Mouse (Mus musculus) cerebellum, adult 8-10 months (tissue): ENCODE results near the gene Cdca3.
A peak's percentile ranks its signal among the peaks of the same experiment; 100 is the strongest.
"Not testable (repeated sequence)": the region's sequence is repeated elsewhere in the genome, so short reads cannot be mapped to it uniquely, and the experiment has no call there.

ENCODE experiments used
- DNase-seq: peaks from one replicate; pipeline ENCODE4 v3.0.0; 2022

The Cdca3 gene

DNA sequence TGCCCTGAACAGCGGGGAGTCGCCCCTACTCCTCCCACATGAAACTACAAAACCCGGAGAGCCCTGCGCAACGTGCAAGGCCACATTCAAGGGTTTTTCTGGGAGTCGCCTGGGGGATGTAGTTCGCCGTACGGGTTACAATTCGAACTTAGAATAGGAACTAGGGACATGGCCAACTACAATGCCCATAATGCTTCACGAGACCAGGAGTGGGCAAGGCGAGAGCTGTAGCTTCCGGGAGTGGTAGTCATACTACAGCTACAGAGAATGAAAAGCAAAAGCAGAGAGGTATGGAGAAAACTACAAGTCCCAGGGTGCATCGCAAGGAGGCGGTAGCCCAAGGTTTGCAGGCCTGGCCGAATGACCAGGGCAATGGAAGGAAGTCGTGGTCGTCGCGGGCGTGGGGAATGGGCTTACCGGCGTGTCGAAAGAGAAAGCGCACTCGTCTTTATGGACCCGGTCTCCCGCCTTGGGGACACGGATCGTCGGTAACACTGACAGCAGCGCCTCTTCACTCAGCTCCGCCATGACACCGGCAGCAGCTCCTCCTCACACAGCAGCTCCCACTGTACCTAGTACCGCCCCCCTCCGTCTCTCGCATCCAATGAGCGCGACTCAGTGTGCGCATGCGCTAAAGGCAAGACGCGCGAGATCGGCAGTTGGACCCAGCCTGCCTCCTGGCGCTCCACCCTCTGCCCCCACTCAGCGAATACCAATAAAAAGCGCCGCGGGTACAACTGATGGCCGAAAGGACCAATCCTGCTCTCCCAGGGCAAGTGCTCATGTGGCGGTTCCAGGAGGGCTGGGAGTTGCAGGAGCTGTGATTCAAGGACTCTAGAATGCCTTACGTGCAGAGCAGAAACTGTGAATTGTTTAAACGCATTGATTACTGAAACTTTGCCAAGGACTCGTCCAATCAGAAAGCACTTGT, at the start of gene Cdca3, which contains the start of gene Usp5:
Cdca3 (plus strand) TSS at position 680 of the 931 bp plus-strand sequence.
Usp5 (minus strand) TSS at position 617 of the 931 bp plus-strand sequence.
- peak; percentile 98 for DNase-seq

DNA sequence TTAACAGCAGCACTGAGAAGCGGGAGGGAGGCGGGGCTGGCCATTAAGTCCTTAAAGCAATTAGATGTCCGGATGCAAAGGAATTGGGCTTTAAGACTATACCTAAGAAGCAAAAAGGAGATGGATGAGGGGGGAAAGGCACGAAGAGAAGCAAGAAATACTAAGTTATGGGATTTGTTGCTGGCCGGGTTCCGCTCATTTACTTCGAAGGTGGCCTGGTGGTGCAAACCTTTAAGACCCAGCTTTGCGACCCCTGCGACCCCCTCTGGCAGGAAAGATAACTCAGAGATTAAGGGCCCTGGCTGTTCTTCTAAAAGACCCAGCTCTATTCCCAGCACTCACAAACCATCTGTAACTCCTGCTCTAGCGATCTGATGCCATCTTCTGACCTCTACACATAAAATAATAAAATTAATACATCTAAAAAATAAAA, 49.3 kb upstream of the Cdca3 start:
- DNase-seq, result no peak

DNA sequence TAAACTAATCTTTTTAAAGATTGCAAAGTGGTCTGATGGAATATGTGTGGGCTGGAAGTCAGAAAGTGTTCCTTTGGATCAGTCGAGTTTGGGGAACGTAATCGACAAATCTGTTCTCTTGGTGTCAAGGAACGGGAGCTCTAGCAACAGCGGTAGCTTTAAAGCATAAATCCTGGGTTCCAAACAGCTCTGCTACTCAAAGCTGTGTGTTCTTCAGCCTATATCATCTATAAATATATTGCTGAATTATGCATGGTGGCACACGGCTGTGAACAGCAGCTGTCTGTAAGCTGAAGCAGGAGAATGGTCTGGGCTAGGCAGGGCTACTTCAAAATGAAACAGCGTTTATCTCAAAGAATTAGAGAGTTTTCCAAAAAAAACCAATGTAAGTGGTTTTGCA, 48.4 kb upstream of the Cdca3 start:
- DNase-seq, result no peak

DNA sequence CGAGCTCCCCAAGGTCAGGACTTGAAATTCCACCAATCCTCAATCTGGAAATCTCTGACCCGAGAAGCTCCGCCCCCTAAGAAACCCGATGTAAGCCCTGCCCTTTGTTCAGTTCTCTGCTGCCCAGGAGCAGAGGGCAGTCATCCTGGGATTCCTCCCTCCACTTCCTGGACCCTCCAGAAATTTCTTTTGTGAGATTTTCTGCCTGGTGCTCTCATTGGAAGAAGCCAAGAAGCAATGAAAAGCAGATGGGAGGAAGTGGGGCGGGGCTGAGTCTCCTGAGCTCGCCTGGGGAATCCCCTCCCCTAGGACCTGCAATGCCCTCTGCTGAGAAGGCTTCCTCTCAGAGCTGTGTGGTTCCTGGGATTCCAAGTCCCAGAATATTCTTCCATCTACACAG, 46.9 kb upstream of the Cdca3 start:
- DNase-seq, result no peak

DNA sequence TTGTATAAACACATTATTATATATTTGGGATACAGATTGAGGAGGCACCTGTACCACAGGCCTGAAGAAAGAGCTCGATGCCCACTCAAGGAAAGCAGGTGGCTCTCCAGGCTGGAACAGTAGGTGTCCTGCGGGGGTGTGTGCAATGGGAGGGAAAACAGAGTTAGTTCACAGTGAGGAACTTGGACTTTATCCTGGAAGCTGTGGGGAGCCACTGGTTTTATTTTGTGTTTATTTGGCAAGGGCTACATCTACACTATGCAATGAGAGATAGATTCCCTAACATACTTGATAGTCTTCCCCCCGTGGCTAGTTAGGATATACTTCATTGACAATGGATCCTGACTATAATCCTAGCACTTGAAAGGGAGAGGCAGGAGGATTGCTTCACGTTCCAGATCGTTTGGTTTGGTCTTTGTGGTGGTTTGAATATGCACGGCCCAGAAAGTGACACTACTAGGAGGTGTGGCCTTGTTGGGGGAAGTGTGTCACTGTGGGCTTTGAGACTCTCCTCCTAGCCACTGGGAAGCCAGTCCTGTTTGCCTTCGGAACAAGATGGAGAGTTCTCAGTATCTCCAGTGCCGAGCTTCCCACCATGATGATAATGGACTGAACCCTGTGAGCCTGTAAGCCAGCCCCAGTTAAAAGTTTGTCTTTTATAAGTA, 42.5 kb upstream of the Cdca3 start:
- DNase-seq, result peak; percentile 86

DNA sequence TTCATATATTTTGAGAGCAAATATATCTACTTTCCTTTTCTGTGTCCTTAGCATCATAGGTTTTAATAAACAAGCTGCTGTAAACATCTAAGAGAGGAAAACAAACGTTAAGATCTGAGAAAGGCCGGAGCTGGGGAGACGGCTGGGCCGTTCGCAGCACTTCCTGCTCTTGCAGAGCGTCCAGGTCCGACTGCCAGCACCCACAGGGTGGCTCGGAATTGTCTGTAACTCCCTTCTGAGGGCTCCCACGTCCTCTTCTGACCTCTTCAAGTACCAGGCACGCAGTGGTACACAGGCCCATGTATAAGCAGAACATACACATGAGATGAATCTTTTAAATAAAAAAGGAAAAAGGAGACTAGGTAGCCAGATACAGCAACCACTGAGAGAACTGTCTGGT, 41.6 kb upstream of the Cdca3 start:
- DNase-seq, result no peak

DNA sequence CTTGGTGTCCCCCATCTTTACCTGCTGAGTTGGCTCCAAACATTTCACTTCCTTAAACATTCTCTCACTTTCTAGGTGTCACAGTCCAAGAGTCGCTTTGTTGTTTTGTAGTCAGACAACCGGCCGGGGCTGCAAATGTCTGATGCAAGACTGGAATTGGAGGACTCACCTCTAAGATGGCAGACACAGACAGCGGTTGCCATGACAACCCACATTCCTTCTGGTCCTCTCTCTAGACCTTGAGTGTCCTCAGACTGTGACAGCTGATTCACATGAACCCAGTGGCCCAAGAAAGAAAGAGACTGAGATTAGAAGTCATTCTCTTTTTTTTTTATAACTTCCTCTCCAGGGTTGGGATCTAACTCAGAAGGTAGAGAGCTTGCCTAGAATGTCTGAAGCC, 39.8 kb upstream of the Cdca3 start:
- no peak for DNase-seq

DNA sequence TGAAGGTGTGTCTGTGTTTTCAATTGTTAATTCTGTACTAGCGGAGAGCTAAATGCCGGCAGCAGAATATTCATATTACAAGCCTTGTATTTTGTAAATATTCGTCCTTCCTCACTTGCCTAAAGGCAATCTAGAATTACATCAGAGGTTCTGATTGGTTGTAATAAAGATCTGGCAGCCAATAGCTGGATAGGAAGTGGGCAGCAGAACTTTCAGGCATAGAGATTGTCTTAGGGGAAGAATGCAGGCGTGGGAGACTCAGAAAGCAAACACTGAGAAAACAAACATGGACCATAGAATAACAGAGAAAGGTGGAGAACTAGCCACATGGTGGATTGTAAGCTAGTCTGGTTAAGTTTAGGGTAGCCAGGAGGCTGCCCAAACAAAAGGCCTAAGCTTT, 39.2 kb upstream of the Cdca3 start:
- DNase-seq, result no peak

DNA sequence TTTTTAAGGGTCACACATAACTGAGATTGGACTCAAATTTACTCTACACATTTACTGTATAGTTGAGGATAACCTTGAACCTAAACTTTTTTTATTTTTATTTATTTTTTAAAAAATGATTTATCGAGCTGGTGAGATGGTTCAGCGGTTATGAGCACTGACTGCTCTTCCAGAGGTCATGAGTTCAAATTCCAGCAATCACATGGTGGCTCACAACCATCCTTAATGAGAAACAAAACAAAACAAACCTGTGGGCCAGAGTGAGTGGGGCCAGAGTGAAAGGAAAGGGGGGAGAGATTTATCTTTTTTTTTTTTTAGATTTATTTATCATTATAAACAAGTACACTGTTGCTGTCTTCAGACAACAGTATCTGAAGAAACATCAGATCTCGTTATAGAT, 37.4 kb upstream of the Cdca3 start:
- DNase-seq, result no peak

DNA sequence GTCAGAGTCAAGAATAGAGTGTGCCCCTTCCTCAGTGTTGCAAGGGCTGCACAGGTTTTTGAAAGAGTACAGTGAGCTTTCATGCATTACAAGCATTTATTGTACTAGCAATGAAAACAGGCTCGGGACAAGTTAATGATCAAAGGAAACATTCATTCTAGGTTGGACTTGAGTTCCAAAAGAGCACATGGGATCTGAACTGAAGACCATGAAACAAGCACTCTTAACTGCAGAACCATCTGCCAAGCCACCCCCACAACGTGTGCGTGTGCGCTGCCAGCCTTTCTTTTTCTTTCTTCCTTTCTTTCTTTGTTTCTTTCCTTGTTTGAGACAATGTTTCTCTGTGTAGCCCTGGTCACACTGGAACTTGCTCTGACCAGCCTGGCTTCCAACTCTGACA, 33.6 kb upstream of the Cdca3 start:
- no peak for DNase-seq

DNA sequence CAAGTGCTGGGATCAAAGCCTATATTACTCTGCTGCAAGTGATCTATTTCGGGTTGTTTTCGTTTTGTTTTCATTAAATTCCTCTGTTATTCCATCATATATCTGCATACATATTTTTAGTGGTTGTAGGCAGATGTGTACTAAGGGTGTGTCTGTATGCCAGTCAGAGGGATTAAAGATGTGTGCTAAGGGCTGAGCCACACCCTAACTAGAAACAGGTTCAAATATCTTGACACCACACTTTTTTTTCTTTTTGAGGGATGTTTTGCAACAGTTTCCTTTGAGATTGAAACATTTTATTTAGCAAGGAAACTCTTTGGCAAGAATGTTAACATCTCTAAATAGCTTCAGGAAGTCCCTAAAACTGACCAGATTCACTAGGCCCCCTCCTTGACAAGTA, 33.1 kb upstream of the Cdca3 start:
- no peak for DNase-seq

DNA sequence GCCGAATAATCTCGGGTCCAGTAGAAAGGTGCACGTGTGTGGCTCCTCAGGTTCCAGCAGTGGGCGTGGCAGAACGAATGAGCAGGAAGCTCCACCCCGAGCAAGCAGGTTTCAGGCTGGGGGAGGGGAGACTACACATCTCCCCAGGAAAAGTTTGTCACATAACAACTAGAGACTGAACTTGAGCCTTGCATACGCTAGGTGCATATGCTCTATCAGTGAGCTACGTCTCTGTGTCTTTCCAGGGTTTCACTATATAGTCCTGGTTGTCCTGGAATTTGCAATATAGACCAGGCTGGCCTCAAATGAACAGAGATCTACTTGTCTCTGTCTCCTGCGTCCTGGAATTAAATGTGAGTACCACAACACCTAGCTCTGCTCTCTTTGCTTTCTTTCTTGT, 26.9 kb upstream of the Cdca3 start:
- DNase-seq, result not testable (repeated sequence)

DNA sequence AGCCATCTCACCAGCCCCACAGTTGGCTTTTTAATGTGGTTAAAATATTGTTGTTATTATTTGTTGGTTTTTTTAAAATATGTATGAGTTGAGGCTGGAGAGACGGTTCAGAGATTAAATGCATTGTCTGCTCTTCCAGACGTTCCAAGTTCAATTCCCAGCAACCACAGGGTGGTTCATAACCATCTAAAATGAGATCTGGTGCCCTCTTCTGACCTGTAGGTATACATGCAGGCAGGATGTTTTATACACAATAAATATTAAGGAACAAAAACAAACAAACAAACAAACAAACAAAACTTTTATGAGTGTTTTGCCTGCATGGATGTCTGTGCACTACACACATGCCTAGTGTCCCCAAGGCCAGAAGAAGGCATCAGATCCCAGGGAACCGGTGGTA, 26.3 kb upstream of the Cdca3 start:
- DNase-seq, result no peak

DNA sequence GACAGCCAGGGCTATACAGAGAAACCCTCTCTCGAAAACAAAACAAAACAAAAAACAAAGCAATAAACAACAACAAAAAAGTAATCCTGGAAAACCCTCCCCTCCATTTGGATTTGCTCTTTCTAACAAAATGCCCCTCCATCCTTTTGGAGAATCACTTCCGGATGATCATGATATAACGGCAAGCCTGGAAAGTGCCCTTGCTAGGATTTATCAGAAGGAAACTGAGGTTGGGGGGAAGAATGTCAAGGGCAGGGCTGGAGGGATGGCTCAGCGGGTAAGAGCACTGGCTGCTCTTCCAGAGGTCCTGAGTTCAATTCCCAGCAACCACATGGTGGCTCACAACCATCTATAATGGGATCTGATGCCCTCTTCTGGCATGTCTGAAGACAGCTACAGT, 25.7 kb upstream of the Cdca3 start:
- not testable (repeated sequence) for DNase-seq

DNA sequence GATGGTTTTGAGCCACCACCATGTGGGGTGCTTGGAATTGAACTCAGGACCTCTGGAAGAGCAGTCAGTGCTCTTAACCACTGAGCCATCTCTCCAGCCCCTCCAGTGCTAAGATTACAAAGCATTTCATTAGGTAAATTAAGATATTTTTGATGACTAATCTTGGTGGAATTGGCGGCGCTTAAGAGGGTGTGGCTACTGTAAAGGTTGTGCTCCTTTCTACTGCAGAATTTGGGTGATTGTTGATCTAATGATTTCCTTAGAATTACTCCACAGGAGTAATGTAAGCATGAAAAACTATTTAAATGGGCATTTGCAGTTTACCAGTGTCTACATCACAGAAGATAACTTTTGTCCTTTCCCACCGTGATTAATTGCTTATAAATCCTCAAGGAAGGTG, 25.0 kb upstream of the Cdca3 start:
- no peak for DNase-seq

DNA sequence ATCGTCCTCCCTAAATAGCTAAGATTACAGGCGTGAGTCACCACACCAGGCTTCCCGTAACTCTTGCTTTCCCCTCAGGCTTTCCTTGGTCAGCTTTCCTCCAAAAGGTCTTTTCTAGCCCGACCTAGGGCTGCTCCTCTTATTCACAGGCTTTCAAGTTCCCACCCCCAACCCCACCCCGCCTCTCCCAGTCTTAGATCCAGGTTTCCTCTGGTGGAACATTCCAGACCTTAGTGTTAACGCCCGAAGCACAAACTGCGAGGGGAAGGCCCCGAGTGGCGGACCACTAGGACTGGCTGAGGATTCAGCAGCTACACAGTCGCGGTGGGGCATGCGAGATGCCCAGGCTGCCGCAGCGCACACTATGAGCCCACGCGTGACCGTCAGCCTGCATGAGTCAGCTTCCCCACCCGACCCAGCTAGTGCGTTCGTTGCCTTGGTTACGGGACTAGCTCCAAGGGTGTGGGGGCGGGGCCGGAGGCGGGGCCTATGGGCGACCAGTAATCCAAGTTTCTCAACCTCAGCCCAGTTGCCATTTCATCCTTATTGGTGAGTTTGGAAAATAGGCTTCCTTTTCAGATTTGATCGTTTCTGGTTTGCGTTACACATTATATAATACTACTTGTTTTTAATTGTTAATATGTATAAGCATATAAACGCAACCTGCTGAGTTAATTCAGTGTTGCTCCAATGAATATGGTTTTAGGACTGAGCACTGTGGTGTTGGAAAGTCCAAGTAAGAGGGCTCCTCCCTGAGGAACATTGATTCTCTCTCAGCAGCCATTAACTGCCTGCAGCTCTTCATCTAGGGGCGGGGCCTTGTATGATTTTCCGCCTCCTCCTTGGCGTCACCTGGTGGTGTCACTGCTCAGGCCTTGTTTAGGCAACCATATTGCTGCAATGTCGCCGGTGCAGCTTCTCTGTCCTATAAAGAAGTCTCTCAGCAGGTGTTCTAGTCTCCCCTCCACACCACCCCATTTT, 23.7 kb upstream of the Cdca3 start:
- peak; percentile 91 for DNase-seq

DNA sequence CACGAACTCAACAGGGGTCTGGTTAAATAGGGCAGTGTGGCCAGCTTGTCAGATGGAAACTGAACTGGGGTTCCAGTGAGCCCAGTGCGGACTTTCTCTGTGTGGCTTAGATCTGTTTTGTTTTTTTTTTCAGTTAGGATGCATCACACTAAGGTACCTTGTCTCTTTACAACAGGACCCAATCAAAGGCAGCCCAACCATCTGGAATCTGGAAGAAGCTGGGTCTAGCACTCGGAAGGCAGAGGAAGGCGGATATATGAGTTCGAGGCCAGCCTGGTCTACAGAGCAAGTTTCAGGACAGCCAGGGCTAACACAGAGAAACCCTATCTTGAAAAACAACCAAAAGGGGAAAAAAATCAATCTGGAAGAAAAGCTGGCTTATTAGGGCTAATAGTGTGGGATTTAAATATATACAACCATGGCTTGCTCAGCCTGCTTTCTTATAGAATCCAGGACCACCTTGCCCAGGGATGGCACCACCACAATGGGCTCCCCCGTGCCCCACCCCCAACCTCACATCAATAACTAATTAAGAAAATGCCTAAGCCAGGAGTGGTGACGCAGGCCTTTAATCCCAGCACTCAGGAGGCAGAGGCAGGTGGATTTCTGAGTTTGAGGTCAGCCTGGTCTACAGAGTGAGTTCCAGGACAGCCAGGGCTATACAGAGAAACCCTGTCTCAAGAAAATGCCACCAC, 22.8 kb upstream of the Cdca3 start:
- DNase-seq, result no peak

DNA sequence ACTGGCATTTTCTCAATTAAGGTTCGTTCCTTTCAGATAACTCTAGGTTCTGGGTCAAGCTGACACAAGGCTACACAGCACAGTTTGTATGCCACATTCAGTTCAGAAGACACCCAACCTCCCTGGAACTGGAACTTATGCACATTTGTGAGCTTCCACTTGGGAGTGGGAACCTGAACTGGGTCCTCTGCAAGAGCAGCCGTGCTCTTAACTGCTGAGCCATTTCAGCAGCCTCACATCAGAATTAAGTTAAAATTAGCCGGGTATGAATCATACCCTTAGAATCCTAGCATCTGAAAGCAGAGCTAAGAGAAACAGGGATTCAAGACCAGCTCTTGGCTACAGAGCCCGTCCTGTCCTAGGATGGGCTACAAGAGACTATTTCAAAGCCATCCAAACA, 22.0 kb upstream of the Cdca3 start:
- no peak for DNase-seq

DNA sequence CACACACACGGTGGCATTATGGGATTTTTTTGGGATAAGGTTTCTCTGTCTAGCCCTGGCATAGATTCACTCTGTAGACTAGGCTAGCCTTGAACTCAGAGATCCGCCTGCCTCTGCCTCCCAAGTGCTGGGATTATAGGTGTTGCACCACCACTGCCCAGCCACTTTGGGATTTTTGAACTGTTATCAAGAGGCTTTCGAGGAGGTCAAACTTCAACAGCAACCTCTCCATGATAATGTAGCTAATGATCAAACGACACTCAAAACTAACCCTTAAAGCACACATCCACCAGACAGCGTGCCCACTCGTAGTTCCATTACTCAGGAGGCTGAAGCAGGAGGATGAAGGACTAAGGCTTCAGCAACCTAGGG, 21.4 kb upstream of the Cdca3 start:
- DNase-seq, result no peak

DNA sequence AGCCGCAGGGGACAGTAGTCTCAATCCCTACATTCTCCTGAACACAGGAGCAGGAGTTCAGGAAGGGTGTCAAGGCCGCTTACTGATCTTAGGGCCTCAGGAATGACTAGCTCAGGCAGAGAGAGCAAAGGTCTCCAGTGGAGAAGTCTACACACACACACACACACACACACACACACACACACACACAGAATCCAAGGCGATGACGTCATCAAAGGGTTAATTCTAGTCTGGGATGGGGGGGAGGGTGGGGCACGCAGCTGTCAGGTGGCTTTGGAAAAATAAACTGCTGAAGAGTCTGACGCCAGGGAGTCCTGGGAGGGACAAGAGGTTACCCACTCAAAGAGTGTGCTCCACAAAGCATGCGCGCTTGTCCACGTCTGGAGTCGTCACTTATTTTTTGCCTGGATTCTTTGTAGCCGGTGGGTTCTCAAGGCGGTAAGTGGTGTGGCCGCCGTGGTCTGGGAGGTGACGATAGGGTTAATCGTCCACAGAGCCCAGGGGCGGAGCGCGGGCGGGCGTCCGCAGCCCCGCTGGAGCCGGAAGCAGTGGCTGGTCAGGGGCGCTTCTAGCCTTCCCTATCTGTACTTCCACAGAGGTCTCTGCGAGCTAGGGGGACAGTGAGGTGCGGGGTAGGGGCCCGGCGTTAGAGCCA, 20.9 kb upstream of the Cdca3 start, which contains the start of gene Spsb2:
Spsb2 (plus strand) TSS at position 304 of the 655 bp plus-strand sequence.
- DNase-seq, result peak; percentile 66

DNA sequence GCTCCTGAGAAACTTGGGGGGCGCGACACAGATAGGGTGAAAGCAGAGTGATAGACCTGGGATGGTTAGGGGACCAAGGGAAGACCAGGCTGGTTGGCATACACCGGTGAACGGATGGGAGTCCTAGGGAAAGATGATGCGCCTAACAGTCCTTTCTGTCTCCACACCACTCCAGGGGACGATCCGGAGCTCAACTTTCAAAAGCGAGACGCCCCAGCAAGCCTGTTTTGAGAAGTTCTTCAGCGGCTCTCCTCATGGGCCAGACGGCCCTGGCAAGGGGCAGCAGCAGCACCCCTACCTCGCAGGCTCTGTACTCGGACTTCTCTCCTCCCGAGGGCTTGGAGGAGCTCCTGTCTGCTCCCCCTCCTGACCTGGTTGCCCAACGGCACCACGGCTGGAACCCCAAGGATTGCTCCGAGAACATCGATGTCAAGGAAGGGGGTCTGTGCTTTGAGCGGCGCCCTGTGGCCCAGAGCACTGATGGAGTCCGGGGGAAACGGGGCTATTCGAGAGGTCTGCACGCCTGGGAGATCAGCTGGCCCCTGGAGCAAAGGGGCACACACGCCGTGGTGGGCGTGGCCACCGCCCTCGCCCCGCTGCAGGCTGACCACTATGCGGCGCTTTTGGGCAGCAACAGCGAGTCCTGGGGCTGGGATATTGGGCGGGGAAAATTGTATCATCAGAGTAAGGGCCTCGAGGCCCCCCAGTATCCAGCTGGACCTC, 20.1 kb upstream of the Cdca3 start:
- peak; percentile 86 for DNase-seq
